Mouse (Mus musculus): ENCODE data around the gene Sesn2. TPM values are rescaled to one million over a fixed set of nuclear protein-coding genes. Genes with fewer than 3 reads are reported as not detected.

Gene Sesn2
- total and polyA plus RNA-seq, 3 experiments: 9.6 to 27.5 TPM; not detected in 1

DNA sequence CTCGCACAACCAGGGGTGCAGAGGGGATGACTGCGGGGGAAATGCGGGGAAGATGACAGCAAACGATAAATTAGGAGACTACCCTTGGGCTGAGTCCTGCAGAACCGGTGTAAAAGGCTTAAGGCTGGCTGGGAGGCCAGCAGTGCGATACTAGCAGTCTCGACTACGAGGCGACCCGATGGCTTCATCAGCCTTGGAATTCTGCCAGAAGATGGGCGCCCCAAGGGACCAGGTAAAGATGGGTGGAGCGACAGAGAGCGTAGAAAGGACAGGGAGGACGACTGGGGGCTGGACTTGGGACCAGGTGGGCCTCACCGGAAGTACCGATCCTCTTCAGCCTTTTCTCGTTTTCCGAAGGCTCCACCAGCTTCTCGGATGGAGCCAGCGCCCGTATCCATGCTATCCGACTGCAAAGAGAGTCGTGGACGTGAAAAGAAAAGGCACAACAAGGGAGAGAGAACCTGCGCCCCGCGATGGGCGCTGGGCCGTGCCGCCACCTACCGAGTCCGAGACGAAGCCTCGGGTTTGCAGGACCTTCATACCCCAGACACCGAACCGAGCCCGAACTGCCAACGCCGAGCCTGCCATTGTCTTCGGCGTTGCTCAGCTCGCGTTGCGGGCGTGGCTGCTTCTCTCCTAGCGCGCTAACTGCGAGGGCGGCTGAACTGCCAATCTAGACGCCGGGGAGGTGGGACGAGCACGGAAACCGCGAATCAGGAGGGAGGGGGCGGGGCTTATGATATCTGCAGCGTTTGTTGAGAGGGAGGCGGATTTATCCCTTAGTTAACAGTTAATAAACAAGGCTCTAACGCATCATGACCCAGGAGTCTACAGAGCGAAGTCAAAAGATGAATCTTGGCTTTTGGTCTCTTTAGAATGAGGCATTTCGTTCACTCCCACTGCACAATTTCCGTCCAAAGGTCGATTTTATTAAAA is 22.9 kb upstream of the Sesn2 start, which contains the start of gene Atpif1 (continued):
- 0 out of 2 replicates have a peak, but pooled peaks have one; percentile 18 for TF ChIP-seq MEF2A (IDR thresholded peaks at IDR 0.05; ENCODE audit: extremely low read depth, insufficient replicate concordance, low read depth, low read length, poor library complexity, severe bottlenecking)

DNA sequence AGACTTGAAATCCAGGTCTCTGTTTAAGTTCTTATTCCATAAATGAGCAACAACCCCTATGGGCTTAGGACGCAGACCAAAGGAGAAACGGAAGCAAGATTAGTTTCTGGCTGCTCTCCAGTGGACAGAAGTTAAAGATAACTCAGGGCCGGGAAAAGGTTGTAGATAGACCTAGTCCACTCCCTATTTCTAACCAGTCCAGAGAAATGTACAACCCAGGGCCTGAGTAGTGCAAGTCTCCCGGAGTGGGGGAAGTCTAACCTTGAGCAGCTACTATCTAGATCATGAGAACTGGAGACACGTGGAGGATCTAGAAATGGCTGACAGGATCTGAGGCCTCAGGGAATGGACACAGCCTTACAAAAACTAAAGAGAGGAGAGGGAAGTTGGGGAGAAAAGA is 22.2 kb upstream of the Sesn2 start:
- peaks cover 0 to 61% of the 10 kb centered on the region in 2 experiments; a peak in 3 of 4 replicates for H3K36me3 ChIP-seq (ENCODE audit: control insufficient read depth in 1 of 2, insufficient read depth in 2 of 2, low read length in 2 of 2)
- peak overlapping the region; percentile 97 for H3K27ac ChIP-seq (ENCODE audit: control insufficient read depth, low read depth, low read length)
- TF ChIP-seq ETS1 (IDR thresholded peaks at IDR 0.05; ENCODE audit: low read depth, low read length) (peak; percentile 87), ZMIZ1 (IDR thresholded peaks at IDR 0.05; ENCODE audit: low read depth, low read length) (no peak), MEF2A (IDR thresholded peaks at IDR 0.05; ENCODE audit: extremely low read depth, insufficient replicate concordance, low read depth, low read length, poor library complexity, severe bottlenecking) (no peak), MAFK (IDR thresholded peaks at IDR 0.05; ENCODE audit: borderline replicate concordance, low read depth, low read length) (no peak), SIN3A (IDR thresholded peaks at IDR 0.05; ENCODE audit: low read length) (peak; percentile 73), MYB (IDR thresholded peaks at IDR 0.05; ENCODE audit: low read depth, low read length) (no peak), ZKSCAN1 (IDR thresholded peaks at IDR 0.05; ENCODE audit: low read depth, low read length) (no peak), TCF12 (IDR thresholded peaks at IDR 0.05; ENCODE audit: low read depth, low read length) (peak; percentile 78), POLR2AphosphoS2 (IDR thresholded peaks at IDR 0.05; ENCODE audit: low read length) (0 out of 2 replicates have a peak, but pooled peaks have one; percentile 73), BHLHE40 (IDR thresholded peaks at IDR 0.05; ENCODE audit: borderline replicate concordance, low read depth, low read length) (no peak), KAT2A (conservative IDR thresholded peaks at IDR 0.05; ENCODE audit: low read depth, low read length) (no peak; the same call in 1 of the 2 replicates), NELFE (IDR thresholded peaks at IDR 0.05; ENCODE audit: low read depth, low read length) (peak; percentile 44; the same call in 1 of the 2 replicates), RAD21 (IDR thresholded peaks at IDR 0.05; ENCODE audit: low read depth, low read length) (no peak), RCOR1 (IDR thresholded peaks at IDR 0.05; ENCODE audit: low read depth, low read length) (peak; percentile 68; the same call in 1 of the 2 replicates), UBTF (IDR thresholded peaks at IDR 0.05; ENCODE audit: borderline replicate concordance, insufficient read depth, low read depth, low read length) (no peak), TBP (IDR thresholded peaks at IDR 0.05; ENCODE audit: low read depth, low read length) (peak; percentile 66), SMC3 (IDR thresholded peaks at IDR 0.05; ENCODE audit: low read depth, low read length) (no peak), USF2 (IDR thresholded peaks at IDR 0.05; ENCODE audit: borderline replicate concordance in 1 of 2, insufficient read depth in 1 of 2, low read depth in 1 of 2, low read length in 2 of 2) (no peak), CHD2 (IDR thresholded peaks at IDR 0.05; ENCODE audit: low read length) (no peak), JUND (IDR thresholded peaks at IDR 0.05; ENCODE audit: low read depth, low read length) (no peak), CTCF (IDR thresholded peaks at IDR 0.05 in 2 of 3, conservative IDR thresholded peaks at IDR 0.05 in 1 of 3; ENCODE audit: control insufficient read depth in 1 of 3, insufficient read depth in 1 of 3, low read depth in 2 of 3, low read length in 3 of 3, poor library complexity in 1 of 3, severe bottlenecking in 1 of 3) (no peak), USF1 (IDR thresholded peaks at IDR 0.05; ENCODE audit: low read depth, low read length) (peak; percentile 55; the same call in 1 of the 2 replicates), MAZ (IDR thresholded peaks at IDR 0.05; ENCODE audit: low read depth, low read length) (no peak), GABPA (IDR thresholded peaks at IDR 0.05; ENCODE audit: low read depth, low read length) (no peak), HCFC1 (IDR thresholded peaks at IDR 0.05; ENCODE audit: low read depth, low read length) (peak; percentile 34; the same call in 1 of the 2 replicates), GATA1 (IDR thresholded peaks at IDR 0.05; ENCODE audit: low read depth, low read length) (peak; percentile 88), CHD1 (IDR thresholded peaks at IDR 0.05; ENCODE audit: low read depth, low read length) (no peak), ZC3H11A (IDR thresholded peaks at IDR 0.05; ENCODE audit: low read depth, low read length) (no peak), ELF1 (IDR thresholded peaks at IDR 0.05; ENCODE audit: low read depth, low read length) (no peak), TAL1 (IDR thresholded peaks at IDR 0.05; ENCODE audit: low read length) (peak; percentile 29; the same call in 1 of the 2 replicates), MYC (IDR thresholded peaks at IDR 0.05; ENCODE audit: low read depth, low read length) (peak; percentile 88), EP300 (IDR thresholded peaks at IDR 0.05; ENCODE audit: low read depth in 1 of 2, low read length in 2 of 2) (peak; percentile 75 to 89)

More for the DNA sequence above, 22.2 kb upstream of the Sesn2 start:
- peaks cover 42% of the 10 kb centered on the region for H3K79me2 ChIP-seq (ENCODE audit: control insufficient read depth, insufficient read depth, low read length, poor library complexity)
- peaks cover 13 to 43% of the 10 kb centered on the region in 2 experiments for H3K4me1 ChIP-seq (ENCODE audit: control insufficient read depth in 1 of 2, insufficient read depth in 2 of 2, low read length in 2 of 2)
- peak overlapping the region; percentile 78 to 83 for H3K4me3 ChIP-seq (ENCODE audit: control insufficient read depth in 1 of 2, insufficient read depth in 1 of 2, low read depth in 2 of 2, low read length in 2 of 2)
- DNase-seq (ENCODE audit: low read depth, low spot score): peak; percentile 86
- H3K27me3 ChIP-seq (ENCODE audit: control insufficient read depth in 1 of 2, insufficient read depth in 2 of 2, low read length in 2 of 2): no peaks in the 10 kb centered on the region
- no peaks in the 10 kb centered on the region for H3K9me3 ChIP-seq (replicated peaks; ENCODE audit: insufficient read depth, low read length)
- H3K9ac ChIP-seq (ENCODE audit: control insufficient read depth, low read depth, low read length, poor library complexity, severe bottlenecking): peak overlapping the region; percentile 92
